Mouse (Mus musculus): ENCODE measurements around the gene A030005K14Rik. TPM values are rescaled to one million over a fixed set of nuclear protein-coding genes. Genes with fewer than 3 reads are reported as not detected.

A030005K14Rik gene
- not detected in 2 replicates for polyA plus RNA-seq (2015; fragmentation: Nextera tagmentation; extraction: Ambion mirVana)

DNA sequence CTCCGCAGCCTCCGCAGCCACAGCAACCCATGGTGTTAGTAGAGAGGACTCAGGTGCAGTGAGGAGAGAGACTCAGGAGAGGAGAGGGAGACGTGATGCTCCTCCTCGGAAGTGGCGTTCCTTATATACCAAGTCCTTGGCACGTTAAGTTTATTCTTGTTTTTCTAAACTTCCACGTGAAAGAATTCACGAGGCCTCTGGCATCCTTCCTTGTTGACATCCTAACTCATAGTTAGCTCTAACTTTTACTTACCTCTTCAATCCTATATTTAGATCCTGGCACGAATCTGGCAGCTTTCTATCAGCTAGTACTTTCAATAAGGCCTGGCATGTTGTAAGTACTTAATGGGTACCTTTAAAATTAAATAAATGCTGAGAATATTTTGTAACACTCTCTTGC lies at the start of gene A030005K14Rik:
Gene A030005K14Rik (minus strand): TSS at position 101 of the 400 bp plus-strand sequence.
- Histone ChIP-seq H3K4me2 (replicated peaks) (no peak within 1 kb of the TSS), H3K9me3 (no peaks in the 10 kb centered on the region), H3K27ac (no peak within 1 kb of the TSS), H3K36me3 (no peaks in the 10 kb centered on the region), H3K4me1 (replicated peaks) (no peaks in the 10 kb centered on the region), H3K9ac (replicated peaks) (no peak within 1 kb of the TSS), H3K27me3 (no peaks in the 10 kb centered on the region), H3K4me3 (replicated peaks) (no peak within 1 kb of the TSS)
- WGBS: 92% methylated on average over 9 of the region's 9 CpGs
- ATAC-seq: no peak

DNA sequence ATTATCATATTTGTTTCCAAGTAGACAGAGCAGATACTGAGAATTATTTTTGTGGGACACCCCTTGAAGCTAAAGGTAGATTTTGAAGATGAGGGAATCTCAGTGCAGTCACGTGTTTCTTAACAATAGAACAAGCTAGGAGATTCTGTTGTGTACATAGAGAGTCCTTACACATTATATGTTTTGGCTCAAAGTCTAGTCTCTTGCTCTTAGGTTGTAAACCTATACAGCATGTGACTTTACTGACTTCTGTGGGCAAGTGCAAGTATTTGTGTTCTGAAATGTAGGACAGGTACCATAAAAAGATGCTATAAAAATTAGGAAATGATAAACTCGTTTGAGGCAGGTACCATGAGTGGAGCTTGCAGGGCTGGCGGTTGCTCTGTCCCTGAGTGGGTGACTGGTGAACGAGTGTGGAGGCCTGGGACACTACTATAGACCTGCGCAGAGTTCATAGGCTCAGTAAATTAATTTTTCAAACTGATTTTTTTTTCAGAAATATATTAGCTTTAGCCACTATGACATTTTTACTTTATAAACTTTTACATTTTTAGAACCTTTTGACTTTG lies 48.3 kb upstream of the A030005K14Rik start:
- no peaks in the 10 kb centered on the region for H3K27me3 ChIP-seq
- no peaks in the 10 kb centered on the region for H3K36me3 ChIP-seq
- H3K4me2 ChIP-seq (replicated peaks): no peak overlapping the region
- H3K4me3 ChIP-seq (replicated peaks): no peak overlapping the region
- no peak overlapping the region for H3K27ac ChIP-seq
- 80% methylated on average over 5 of the region's 5 CpGs for WGBS
- H3K9me3 ChIP-seq: no peaks in the 10 kb centered on the region
- H3K9ac ChIP-seq (replicated peaks): no peak overlapping the region
- H3K4me1 ChIP-seq (replicated peaks): no peaks in the 10 kb centered on the region
- ATAC-seq: no peak

DNA sequence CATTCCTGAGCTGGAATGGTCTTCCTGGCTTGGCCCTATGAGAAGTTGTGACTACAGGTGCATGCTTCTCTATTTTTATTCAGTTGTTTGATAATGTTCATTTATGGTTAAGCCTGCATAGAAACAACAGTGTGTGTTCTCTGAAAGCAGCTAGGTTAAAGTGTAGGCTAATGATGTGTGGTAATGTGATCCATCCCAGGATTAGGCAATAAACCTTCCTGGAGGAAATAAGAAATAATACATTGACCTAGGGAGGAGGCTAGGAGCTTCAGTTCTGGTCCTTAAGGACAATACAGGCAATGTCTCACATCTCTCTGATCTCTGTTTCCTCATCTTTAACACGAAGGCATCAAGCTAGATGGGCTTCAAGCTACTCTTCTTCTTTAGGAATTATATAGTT lies 46.3 kb upstream of the A030005K14Rik start:
- Histone ChIP-seq H3K4me2 (replicated peaks) (no peak overlapping the region), H3K9me3 (no peaks in the 10 kb centered on the region), H3K4me1 (replicated peaks) (0 out of 2 replicates have a peak, but pooled peaks cover 3% of the 10 kb centered on the region), H3K27ac (no peak overlapping the region), H3K9ac (replicated peaks) (no peak overlapping the region), H3K4me3 (replicated peaks) (no peak overlapping the region), H3K36me3 (no peaks in the 10 kb centered on the region), H3K27me3 (no peaks in the 10 kb centered on the region)
- no peak for ATAC-seq
- 62% methylated on average over 1 of the region's 1 CpGs for WGBS

DNA sequence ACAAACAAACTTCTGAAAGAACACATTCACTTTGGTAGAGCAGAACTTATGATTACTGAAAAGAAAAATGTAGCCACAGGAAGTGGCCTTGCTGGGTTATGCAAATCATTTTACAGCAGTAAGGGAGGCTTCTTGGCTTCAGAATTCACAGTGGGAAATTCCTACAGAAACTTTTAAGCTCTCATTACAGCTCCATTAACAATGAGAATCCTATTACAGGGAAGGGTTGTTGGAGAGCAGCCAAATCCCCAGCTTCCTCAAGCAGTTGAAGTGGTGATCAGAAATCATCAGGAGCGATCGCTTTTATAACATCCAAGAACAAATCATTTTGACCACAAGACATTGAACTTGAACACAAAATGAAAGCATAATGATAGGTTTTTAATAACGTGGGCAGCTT lies 42.7 kb upstream of the A030005K14Rik start:
- H3K27ac ChIP-seq: no peak overlapping the region
- H3K4me1 ChIP-seq (replicated peaks): 0 out of 2 replicates have a peak, but pooled peaks cover 3% of the 10 kb centered on the region
- H3K9ac ChIP-seq (replicated peaks): no peak overlapping the region
- H3K9me3 ChIP-seq: no peaks in the 10 kb centered on the region
- ATAC-seq: no peak
- WGBS: 54% methylated on average over 3 of the region's 3 CpGs
- no peak overlapping the region for H3K4me2 ChIP-seq (replicated peaks)
- H3K27me3 ChIP-seq: no peaks in the 10 kb centered on the region
- H3K4me3 ChIP-seq (replicated peaks): no peak overlapping the region
- no peaks in the 10 kb centered on the region for H3K36me3 ChIP-seq

DNA sequence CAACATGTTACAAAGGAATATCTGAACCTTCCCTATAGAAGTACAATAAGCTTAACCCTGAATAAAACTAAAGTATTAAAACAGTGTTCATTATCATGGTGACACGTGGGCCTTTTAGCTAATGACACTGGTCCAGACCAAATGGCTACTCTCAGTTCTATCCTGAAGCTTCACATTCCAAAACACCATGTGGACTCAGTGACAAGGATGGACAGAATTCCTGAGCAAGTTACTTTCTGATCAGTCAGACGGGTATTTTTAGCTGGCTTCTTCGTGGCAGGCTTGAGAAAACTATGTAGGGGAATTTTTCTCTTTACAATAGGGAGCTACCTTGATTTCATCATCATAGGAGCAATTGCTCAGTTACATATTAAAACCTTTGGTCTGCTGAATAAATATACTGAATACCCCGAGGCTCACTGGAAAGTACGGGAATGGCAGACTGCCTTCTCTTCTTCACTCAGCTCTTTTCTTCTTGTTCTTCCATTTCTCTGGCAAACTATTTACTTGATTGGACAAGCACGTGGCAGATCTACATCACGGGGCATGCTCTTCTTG lies 40.5 kb upstream of the A030005K14Rik start:
- Histone ChIP-seq H3K27me3 (no peaks in the 10 kb centered on the region), H3K9ac (replicated peaks) (no peak overlapping the region), H3K4me1 (replicated peaks) (0 out of 2 replicates have a peak, but pooled peaks cover 3% of the 10 kb centered on the region), H3K4me3 (replicated peaks) (no peak overlapping the region), H3K9me3 (no peaks in the 10 kb centered on the region), H3K27ac (no peak overlapping the region), H3K4me2 (replicated peaks) (no peak overlapping the region), H3K36me3 (no peaks in the 10 kb centered on the region)
- WGBS: 87% methylated on average over 7 of the region's 7 CpGs
- ATAC-seq: no peak

DNA sequence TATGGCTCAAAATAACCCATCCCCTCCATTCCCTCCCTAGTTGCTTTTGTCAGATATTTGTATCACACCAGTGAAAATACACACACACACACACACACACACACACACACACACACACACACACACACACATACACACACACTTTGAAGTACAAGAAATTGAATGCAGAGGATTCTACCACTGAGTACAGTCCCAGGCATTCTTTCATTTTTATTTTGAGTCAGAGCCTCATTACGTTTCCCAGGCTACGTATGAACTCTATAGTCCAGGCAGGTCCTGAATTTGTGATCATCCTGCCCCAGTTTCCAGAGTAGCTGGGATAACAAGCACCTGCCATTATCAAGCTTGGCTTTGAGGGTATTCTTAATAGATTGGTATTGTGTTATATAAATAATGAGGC lies 40.0 kb upstream of the A030005K14Rik start:
- Histone ChIP-seq H3K9me3 (no peaks in the 10 kb centered on the region), H3K4me3 (replicated peaks) (no peak overlapping the region), H3K27ac (no peak overlapping the region), H3K27me3 (no peaks in the 10 kb centered on the region), H3K9ac (replicated peaks) (no peak overlapping the region), H3K4me1 (replicated peaks) (0 out of 2 replicates have a peak, but pooled peaks cover 3% of the 10 kb centered on the region), H3K36me3 (no peaks in the 10 kb centered on the region), H3K4me2 (replicated peaks) (no peak overlapping the region)
- WGBS: 74% methylated on average over 2 of the region's 2 CpGs
- no peak for ATAC-seq

DNA sequence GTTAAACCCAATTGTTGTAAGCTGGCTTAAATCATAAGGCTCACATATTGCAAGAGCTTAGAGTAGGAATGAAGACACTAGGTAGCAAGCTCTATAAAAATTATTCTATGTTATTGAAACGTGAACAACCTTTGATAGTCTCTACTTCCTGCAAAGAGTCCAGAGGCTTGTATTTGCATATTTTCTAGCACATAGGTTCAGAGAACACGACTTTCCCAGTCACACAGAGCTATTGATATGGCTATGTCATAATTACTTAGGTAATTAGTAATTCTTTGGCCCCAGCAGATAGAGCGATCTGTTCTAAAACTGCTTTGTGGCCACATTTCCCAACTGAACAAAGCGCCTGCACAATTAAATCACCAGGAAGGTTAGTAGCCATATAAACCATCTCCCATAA lies 37.8 kb upstream of the A030005K14Rik start:
- Histone ChIP-seq H3K4me3 (replicated peaks) (no peak overlapping the region), H3K27me3 (no peaks in the 10 kb centered on the region), H3K4me1 (replicated peaks) (no peaks in the 10 kb centered on the region), H3K36me3 (no peaks in the 10 kb centered on the region), H3K9me3 (no peaks in the 10 kb centered on the region), H3K27ac (no peak overlapping the region), H3K9ac (replicated peaks) (no peak overlapping the region), H3K4me2 (replicated peaks) (no peak overlapping the region)
- 80% methylated on average over 4 of the region's 4 CpGs for WGBS
- ATAC-seq: no peak

DNA sequence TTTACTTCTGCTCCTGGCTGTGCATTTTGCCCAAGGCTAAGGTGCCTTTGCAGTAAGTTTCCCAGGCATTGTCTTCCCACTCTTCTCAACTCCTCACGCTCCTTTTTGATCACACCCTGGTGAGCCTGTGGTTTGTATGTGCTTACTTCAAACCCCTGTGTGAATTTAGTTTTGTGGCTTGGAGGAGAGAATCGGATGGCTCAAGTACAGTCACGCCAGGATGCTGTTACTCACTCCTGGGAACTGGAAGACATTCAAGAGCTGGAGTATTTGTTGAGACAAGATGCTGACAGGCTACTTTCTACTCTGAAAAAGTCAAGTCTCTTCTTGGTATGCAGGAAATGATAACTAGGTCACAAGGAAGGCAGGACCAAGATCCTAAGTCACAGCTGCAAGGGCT lies 32.1 kb upstream of the A030005K14Rik start:
- Histone ChIP-seq H3K9me3 (no peaks in the 10 kb centered on the region), H3K4me2 (replicated peaks) (no peak overlapping the region), H3K27ac (no peak overlapping the region), H3K9ac (replicated peaks) (no peak overlapping the region), H3K4me1 (replicated peaks) (no peaks in the 10 kb centered on the region), H3K4me3 (replicated peaks) (no peak overlapping the region), H3K27me3 (no peaks in the 10 kb centered on the region), H3K36me3 (no peaks in the 10 kb centered on the region)
- WGBS: 83% methylated on average over 3 of the region's 3 CpGs
- ATAC-seq: no peak

DNA sequence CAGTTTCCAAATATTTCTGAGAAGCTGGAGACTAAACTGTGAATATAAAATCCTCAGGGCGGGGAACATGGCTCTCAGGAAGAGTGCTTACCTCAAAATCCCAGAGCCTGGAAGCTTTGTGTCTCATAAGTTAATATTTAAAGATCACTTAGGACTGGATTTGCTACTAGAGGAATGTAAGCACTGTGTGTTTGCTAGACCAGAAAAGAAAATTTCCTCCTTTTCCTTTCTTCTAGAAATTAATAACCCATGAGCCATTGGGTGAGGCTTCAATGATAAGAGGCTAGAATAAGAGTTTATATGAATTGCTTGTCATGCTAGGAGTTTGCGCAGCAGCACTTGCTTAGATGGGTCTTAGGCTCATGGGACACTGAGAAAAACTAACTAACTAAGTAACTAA lies 25.6 kb upstream of the A030005K14Rik start:
- H3K4me1 ChIP-seq (replicated peaks): no peaks in the 10 kb centered on the region
- ATAC-seq: no peak
- H3K27ac ChIP-seq: no peak overlapping the region
- 91% methylated on average over 2 of the region's 2 CpGs for WGBS
- no peak overlapping the region for H3K4me2 ChIP-seq (replicated peaks)
- H3K27me3 ChIP-seq: no peaks in the 10 kb centered on the region
- no peak overlapping the region for H3K4me3 ChIP-seq (replicated peaks)
- no peaks in the 10 kb centered on the region for H3K9me3 ChIP-seq
- H3K36me3 ChIP-seq: no peaks in the 10 kb centered on the region
- no peak overlapping the region for H3K9ac ChIP-seq (replicated peaks)

DNA sequence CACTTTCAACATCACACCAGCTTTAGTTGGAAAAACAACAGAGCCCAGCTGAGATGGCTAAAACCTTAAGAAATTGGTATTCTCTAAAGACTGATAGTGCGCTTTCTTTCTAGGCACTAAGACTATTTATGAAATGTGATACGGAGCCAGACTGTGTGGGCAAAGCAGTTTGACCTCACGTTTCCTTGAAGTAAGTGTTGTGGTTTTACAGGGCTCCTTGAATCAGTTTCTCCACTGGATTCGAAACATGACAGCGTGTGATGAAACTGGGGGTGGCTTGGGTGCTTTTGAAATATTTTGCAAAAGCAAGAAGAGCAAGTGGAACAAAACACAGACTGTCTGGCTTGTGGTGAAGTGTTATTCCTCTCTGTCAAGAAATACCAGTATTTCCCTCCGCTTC lies 17.8 kb upstream of the A030005K14Rik start:
- H3K27me3 ChIP-seq: no peaks in the 10 kb centered on the region
- no peaks in the 10 kb centered on the region for H3K4me1 ChIP-seq (replicated peaks)
- no peak overlapping the region for H3K9ac ChIP-seq (replicated peaks)
- ATAC-seq: no peak
- H3K4me2 ChIP-seq (replicated peaks): no peak overlapping the region
- H3K27ac ChIP-seq: no peak overlapping the region
- 91% methylated on average over 6 of the region's 6 CpGs for WGBS
- H3K36me3 ChIP-seq: no peaks in the 10 kb centered on the region
- H3K9me3 ChIP-seq: no peaks in the 10 kb centered on the region
- no peak overlapping the region for H3K4me3 ChIP-seq (replicated peaks)

DNA sequence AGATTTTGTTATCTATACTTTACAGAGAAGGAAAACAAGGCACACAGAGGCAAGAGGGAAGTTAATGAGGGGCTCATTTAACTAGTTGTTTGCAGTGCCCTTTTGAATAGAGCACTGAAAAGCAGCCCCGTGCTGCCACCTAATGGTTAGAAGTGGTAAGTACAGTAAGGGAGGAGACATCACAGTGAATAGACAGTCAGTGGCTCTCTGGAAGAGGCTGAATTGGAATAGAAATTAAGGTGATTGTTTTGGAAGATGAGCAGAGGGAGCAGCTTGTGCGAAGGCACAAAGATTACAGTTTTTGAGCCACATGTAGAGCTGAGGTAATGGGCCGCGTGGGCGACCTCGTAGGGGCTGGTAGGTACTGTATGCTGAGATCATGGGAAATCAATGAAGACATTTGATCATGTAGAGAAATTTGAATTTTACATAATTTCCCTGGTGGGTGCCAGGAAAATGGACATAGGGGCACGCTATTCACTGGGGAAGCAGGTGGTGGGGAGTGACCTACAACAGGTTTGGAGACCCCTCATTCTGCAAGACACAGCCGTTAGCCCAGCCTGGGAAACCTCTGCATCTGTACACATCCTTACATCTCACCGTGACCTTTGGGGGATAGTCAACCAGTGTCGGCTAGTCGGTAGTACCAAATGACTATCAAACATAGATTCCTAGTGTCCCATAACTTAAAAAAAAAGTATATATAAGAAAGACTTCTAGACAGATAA lies 17.2 kb upstream of the A030005K14Rik start:
- Histone ChIP-seq H3K4me3 (replicated peaks) (peak overlapping the region; percentile 15), H3K4me2 (replicated peaks) (peak overlapping the region; percentile 35), H3K9ac (replicated peaks) (0 out of 2 replicates have a peak overlapping the region, but pooled peaks have one; percentile 42), H3K36me3 (no peaks in the 10 kb centered on the region), H3K27ac (no peak overlapping the region), H3K9me3 (no peaks in the 10 kb centered on the region), H3K4me1 (replicated peaks) (no peaks in the 10 kb centered on the region), H3K27me3 (no peaks in the 10 kb centered on the region)
- 50% methylated on average over 11 of the region's 11 CpGs for WGBS
- ATAC-seq: peak; percentile 93

DNA sequence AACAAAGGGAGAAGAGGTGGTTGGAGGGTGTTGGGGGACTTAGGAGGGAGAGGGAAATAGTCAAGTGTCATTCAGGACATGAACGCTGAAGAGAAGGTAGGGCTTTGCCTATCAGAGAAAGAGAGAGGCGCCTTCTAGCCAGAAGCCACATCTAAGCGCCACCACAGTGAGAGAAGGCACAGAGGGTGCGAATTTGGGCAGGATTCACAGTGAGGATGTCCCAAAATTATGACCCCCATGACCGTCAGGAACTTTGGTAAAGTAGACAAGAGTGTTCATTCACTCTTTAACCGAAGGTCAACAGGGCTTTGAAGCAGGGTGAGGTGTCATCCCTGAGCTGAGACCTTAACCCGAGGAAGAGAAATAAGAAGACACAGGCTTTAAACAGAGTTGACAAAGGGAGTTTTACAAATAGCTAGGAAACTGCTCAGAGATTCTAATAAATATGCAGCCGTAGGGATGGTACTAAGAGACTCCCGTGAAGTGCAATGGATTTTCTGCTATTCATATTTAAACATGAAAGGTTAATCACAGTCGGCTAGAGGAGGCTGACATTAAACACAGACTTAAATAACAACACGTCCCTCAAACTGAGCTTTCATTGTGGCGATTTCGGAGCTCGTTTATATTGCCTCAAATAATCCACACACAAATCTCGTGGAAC lies 16.5 kb upstream of the A030005K14Rik start:
- WGBS: 35% methylated on average over 15 of the region's 15 CpGs
- peak overlapping the region; percentile 15 for H3K4me3 ChIP-seq (replicated peaks)
- H3K4me1 ChIP-seq (replicated peaks): no peaks in the 10 kb centered on the region
- H3K9ac ChIP-seq (replicated peaks): 0 out of 2 replicates have a peak overlapping the region, but pooled peaks have one; percentile 42
- no peaks in the 10 kb centered on the region for H3K36me3 ChIP-seq
- no peaks in the 10 kb centered on the region for H3K27me3 ChIP-seq
- no peak overlapping the region for H3K27ac ChIP-seq
- H3K4me2 ChIP-seq (replicated peaks): peak overlapping the region; percentile 35
- ATAC-seq: peak; percentile 74
- H3K9me3 ChIP-seq: no peaks in the 10 kb centered on the region
